Mouse (Mus musculus) brain, adult 2 months (tissue): ENCODE results near the gene Olfm2.
A peak's percentile ranks its signal among the peaks of the same experiment; 100 is the strongest.
"Not testable (repeated sequence)": the region's sequence is repeated elsewhere in the genome, so short reads cannot be mapped to it uniquely, and the experiment has no call there.

Source experiments
- DNase-seq: peaks from one replicate; pipeline ENCODE4 v3.0.0; 2011; ENCODE audit warnings: low read depth, low spot score

Gene Olfm2

DNA sequence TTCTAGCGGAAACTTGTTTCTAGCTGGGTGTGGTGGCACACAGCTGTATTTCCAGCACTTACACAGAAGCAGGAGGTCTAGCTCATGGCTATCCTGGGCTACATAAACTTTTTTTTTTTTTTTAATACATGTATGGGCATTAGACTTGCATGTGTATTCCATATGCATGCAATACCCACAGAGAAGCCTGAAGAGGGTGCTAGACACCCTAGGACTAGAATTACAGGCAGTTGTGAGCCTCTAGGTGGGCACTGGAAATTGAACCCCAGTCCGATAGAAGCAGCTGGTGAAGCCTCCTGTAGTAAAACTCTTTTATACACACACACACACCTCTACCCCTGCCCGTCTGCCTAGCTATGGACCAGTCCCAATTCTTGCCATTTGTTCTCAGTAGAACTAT, 92.3 kb downstream of the Olfm2 start:
- no peak for DNase-seq

DNA sequence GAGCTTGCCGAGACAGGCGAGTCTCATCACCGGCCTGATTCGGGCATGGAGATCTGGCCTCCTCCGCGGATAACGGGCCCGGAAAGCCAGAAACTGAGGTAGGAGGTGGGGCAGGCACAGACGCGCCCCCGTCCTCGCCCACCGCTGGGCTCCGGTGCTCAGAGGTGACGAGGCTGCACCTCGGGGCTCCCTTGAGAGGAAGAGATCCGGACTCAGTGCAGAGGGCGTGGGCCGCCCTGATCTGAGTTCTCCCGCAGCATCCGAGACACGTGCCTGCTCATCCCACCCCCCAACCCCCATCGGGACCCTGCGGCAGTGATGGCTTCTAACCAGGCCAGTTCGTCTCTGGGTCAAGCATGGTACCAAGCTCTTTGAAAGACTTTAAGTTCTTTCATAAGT, 93.9 kb downstream of the Olfm2 start:
- DNase-seq = no peak

DNA sequence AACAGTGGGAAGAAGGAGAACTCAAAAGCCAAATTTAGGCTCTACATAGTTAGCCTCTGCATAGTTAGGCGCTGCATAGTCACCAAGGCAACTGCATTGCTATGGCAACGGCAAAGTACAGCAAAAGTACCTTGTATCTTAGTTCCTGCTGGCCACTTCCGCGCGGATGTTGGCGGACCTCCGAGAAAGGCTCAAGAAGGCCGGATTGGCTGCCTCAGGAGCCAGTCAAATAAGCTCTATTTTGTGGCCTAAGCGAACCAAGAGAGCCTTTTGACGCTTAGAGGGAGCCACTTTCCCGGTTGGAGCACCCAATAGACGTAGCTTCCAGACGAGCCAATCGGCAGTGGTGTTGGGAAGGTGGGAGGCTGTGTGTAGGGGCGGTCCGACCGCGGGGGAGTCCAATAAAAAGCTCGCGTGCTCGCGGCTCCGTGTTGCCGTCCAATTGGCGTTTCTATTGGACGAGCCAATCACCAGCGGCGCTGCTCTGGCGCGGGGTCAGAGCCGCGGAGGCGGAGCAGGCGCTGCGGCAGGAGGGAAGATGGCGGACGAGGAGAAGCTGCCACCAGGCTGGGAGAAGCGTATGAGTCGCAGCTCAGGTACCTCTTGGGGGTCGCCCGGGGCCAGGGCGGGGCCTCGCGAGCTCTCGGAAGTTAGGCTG, 94.4 kb downstream of the Olfm2 start, which contains the start of gene Pin1:
Gene Pin1 (plus strand): TSS at position 494 of the 658 bp plus-strand sequence.
- DNase-seq = peak; percentile 100

DNA sequence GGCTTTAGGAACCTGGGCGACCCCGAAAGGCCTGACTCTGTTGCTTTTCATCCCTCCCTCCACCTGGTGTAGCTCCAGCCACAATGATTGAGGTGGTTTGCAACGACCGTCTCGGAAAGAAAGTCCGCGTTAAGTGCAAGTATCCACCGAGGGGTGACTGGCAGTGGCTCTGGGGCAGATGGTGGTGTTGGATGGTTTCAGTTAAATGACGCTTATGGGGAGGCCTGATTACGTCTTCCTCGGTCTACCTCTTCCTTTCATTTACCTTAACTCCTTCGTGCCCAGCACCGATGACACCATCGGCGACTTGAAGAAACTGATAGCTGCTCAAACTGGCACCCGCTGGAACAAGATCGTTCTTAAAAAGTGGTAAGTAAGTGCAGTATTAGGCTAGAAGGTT, 101.0 kb downstream of the Olfm2 start:
- DNase-seq = peak; percentile 58

DNA sequence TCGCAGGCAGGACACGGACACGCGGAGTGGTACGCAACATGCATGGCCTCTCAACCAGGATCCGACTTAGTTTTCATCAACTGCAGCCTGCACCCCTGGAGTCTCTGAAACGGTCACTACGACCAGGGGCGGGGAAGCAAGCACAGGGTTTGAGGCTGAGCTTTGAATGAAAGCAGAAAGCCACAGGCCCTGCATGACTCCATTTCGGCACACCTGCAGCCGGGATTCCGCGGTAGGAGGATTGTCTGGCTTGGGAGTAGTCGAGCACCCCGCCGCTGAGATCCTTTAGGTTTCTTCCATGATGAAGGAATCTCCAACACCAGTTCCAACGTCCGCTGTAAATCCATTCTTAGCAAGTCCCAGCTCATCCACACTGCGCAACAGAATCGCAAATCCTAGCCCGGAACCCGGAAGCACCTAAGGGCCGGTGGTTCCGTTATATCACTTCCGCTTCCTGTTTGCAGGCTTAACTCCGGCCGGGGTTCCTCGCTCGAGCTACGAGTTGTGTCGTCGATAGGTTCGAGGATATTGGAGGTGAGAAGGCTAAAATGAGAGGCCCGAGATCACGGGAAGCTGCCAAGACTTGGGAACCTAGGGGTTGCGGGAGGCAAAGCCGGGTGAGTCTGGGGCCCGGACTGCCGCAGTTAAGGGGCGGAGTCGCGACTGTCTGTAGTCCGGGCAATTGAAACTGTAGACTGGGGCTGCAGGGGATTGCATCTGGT, 101.6 kb downstream of the Olfm2 start, which contains the start of gene Fbxl12:
Gene Fbxl12 (minus strand): TSS at position 408 of the 722 bp plus-strand sequence.
- peak; percentile 95 for DNase-seq

DNA sequence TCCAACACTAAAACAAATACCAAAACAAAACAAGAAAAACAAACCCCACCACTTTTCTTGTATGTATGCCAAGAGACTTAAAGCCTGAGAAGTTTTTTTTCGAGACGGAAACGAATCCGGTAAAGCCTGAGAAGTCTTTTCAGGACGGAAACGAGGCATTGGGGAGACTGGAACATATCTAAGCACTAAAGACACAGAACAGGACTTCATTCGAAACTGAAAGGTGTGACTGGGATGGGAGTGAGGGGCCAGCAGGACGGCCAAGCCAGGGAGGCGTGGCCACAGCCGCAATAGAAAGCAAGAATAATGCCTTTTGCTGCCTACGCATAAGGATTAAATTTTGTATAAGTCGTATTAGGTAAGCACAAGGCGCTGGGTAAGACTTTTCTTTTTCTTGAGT, 102.4 kb downstream of the Olfm2 start:
- DNase-seq = no peak

DNA sequence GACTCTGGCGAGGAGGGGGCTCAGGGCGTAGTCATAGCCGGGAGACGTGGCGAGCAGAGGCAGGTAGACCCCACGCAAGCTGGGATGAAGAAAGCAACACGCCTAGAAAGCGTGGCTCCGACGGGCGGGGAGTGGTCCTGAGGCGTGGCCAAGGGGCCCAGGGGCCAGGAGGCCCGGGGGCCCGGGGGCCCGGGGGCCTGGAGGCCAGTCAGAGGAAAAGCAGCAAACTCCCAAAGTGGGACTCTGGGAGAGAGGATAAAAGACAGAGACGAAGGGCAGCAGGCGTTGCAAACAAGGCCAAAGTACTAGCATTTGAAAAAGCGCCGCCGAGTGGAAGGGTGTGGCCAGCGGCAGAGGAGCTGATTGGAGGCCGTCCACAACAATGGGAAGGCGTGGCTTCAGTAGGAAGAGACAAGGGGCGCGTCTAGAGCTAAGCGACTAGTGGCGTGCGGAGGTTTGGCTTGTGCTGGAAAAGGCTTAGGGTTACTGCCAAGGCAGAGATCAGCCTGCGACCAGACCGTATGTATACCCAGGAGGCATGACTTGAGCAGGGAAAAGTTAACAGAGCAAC, 103.2 kb downstream of the Olfm2 start:
- DNase-seq = peak; percentile 88

DNA sequence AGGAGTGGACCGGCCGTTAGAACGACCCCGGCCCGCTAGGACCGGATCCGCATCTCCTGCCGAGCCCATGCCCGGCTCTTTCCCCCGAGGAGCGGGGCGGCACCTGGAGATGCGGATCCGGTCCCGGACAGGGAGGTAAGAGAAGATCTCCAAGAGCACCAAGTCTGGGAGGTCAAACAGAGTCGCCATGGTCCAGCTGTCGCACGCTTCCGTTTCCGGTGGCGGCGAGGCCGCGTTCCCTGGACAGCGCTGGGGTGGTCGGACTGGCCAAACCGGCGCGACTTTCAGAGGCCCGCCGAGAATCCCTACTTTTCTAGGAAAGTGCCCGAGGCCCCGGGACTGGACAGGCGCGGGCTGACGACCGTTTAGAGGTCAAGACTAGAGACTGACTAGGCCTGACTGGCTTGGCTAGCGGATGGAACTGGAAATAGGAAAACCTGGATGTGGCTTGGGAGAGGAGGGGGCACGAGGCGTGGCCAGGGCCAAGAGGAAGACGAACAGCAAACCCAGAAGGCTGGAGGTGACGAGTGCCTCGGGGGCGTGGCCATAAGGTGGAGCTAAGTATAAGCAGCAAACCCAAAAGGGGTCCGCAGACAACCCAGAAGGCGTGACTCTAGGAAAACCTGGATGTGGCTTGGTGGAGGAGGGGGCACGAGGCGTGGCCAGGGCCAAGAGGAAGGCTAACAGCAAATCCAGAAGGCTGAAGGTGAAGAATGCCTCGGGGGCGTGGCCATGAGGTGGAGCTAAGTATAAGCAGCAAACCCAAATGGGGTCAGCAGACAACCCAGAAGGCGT, 103.9 kb downstream of the Olfm2 start, which contains the start of gene Ubl5:
Gene Ubl5 (plus strand): TSS at position 778 of the 795 bp plus-strand sequence.
- peak; percentile 67 for DNase-seq

DNA sequence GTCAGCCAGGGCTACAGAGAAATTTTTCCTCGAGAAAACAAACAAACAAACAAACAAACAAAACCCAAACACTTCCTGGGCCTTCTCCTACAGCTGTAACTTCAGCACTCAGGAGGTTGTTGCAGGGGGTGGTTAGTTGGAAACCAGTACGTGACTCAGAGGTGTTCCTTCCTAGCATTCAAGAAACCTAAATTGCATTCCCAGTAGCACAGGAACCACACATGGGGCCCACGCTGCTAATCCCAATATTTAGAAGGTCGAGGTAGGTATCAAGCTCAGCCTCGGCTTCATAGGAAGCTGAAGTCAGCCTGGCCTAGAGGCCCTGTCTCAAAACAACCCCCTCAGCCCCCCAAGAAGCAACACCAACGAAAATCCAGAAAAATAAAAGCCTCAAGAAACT, 104.6 kb downstream of the Olfm2 start:
- DNase-seq = no peak

DNA sequence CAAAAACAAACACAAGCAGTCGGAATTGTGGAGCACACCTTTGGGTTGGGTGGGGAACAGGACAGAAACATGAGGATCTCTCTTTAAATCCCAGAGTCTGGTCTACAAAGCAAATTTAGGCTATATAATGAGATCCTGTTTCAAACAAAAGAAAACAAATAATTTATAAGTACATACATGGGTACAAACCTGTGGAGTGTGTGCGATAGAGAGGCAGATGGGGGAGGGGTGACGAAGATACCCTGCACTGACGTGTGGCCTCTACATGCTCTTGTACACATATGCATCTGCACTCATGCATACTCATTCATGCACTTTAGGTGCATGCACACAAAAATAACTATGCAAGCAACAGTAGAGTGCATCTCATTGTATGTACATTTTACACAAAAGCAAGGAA, 106.7 kb downstream of the Olfm2 start:
- DNase-seq = no peak

DNA sequence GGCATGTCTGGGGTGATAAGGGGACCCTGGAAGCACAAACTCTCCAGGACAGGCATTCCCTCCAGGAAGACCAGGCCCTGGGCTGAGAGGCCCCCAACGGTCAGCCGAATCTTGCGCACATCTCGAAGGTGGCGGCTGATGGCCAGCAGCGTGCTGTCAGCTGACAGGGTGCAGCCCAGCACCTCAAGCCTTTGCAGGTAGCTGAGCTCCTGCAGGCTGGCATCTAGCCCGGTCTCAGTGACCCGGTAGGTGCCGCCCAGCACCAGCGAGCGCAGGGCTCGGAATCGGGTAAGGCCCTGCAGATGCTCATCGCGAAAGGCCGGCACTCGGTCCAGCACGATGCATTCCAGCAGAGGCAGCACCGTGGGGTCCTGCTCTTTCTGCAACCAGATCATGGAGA, 107.6 kb downstream of the Olfm2 start:
- no peak for DNase-seq

DNA sequence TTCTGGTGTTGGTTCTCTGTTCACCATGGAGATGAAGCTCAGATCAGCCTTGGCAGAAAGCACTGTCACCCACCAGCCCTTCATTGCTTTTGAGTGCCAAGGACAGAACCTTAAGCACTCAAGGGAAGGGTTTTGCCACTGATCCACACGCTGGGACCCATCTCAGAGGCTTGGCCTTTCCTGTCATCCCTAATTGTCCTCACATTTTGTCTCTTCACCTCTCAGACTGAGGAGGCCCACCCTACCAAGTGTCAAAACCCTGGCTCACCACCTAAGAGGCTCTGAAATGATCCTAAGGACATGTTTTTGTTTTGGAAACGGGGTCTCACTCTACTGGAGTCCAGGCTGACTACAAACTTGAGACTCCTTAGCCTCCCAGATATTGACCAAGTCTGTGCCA, 109.4 kb downstream of the Olfm2 start:
- DNase-seq = no peak

DNA sequence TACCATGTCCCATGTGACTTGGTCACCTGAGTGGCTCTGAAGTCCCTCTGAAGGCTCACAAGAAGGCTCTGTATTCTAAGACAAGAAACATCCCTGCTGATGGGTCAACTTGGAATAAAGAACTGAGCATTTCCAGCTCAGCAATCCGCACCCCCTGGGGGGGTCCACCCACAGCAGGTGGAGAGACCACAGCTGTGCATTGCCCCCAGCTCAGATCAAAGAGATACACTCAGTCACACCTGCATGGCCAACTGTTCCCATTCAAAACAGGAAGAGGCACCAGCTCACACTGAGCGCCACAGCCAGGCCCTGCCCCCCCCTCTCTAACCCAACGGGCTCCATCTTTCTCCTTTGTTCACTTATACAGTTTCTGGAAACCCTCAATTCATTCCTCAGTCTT, 109.9 kb downstream of the Olfm2 start:
- DNase-seq = no peak

DNA sequence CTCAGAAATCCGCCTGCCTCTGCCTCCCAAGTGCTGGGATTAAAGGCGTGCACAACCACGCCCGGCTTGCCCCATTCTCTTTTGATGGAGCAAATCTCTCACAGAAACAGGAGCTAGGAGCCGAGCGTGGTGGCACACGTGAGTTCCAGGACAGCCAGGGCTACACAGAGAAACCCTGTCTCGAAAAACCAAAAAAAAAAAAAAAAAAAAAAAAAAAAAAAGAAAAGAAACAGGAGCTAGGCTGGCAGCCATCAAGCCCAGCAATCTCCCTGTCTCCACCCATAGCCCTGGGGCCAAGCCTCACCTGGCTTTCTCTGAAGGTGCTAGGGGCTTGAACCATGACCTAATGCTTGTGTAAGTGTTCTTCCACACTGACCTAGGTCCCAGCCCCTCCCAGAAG, 110.5 kb downstream of the Olfm2 start:
- DNase-seq = not testable (repeated sequence)

DNA sequence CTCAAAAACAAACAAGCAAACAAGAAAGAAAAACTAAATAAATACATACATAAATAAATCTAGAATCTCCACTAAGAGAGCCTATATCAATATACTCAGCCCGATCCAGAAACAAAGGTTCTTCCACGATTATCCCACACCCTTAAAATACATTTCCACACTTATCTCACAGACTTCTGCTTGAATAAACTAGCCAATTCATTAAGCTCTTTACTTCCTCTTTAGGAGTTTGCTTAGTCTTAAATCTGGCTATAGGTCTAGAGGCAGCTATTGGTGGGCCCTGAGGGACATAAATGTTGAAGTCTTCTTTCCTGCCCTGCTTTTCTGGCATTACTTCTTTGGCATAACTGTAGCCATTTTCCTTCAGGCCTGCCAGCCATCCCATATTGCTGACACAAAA, 114.8 kb downstream of the Olfm2 start:
- no peak for DNase-seq
